Mouse (Mus musculus) hindlimb bud, embryonic 11.5 days (tissue): ENCODE measurements around the gene Gstp2.
"Not testable (repeated sequence)": the region's sequence is repeated elsewhere in the genome, so short reads cannot be mapped to it uniquely, and the experiment has no call there.

ENCODE experiments used
- DNase-seq: peaks from one replicate; pipeline ENCODE4 v3.0.0-alpha.2; 2012; ENCODE audit warnings: low read depth, low spot score; ENCODE audit errors: extremely low spot score

Gstp2 gene

GRCm38 (mm10) chr19:4070756-4071155, 24.9 kb upstream of the Gstp2 start:
- DNase-seq = no peak

GRCm38 (mm10) chr19:4070311-4070710, 24.5 kb upstream of the Gstp2 start:
- DNase-seq = no peak

- DNase-seq = no peak
Observed at GRCm38 (mm10) chr19:4068717-4069410, 23.0 kb upstream of the Gstp2 start.

GRCm38 (mm10) chr19:4068242-4068641, 22.4 kb upstream of the Gstp2 start:
- not testable (repeated sequence) for DNase-seq

- DNase-seq = no peak
Observed at GRCm38 (mm10) chr19:4066877-4067276, 21.1 kb upstream of the Gstp2 start.

- no peak for DNase-seq
Observed at GRCm38 (mm10) chr19:4066280-4066679, 20.5 kb upstream of the Gstp2 start.

GRCm38 (mm10) chr19:4064501-4064900, 18.7 kb upstream of the Gstp2 start:
- not testable (repeated sequence) for DNase-seq

GRCm38 (mm10) chr19:4063357-4063756, 17.5 kb upstream of the Gstp2 start:
- DNase-seq = not testable (repeated sequence)

GRCm38 (mm10) chr19:4060899-4061465, 15.2 kb upstream of the Gstp2 start:
- no peak for DNase-seq

GRCm38 (mm10) chr19:4060044-4060898, 14.4 kb upstream of the Gstp2 start:
- not testable (repeated sequence) for DNase-seq

- DNase-seq = no peak
Observed at GRCm38 (mm10) chr19:4059069-4059740, 13.4 kb upstream of the Gstp2 start, which contains the start of gene Gstp3. TSS of gene Gstp3 (minus strand) at chr19:4059569.

- DNase-seq = no peak
Observed at GRCm38 (mm10) chr19:4058581-4058980, 12.8 kb upstream of the Gstp2 start.

GRCm38 (mm10) chr19:4057962-4058361, 12.1 kb upstream of the Gstp2 start:
- DNase-seq = no peak

GRCm38 (mm10) chr19:4057389-4057788, 11.6 kb upstream of the Gstp2 start:
- no peak for DNase-seq

- no peak for DNase-seq
Observed at GRCm38 (mm10) chr19:4056727-4057126, 10.9 kb upstream of the Gstp2 start.

GRCm38 (mm10) chr19:4055947-4056693, 10.3 kb upstream of the Gstp2 start:
- no peak for DNase-seq

GRCm38 (mm10) chr19:4055216-4055946, 9.6 kb upstream of the Gstp2 start:
- no peak for DNase-seq

- no peak for DNase-seq
Observed at GRCm38 (mm10) chr19:4054613-4055012, 8.8 kb upstream of the Gstp2 start.

GRCm38 (mm10) chr19:4052516-4053030, 6.8 kb upstream of the Gstp2 start:
- DNase-seq = no peak
